In genomic region chr10:68440515-68440914, GRCm38 (mm10) we compare ENCODE assay signal across 1 mouse cellular context.
TF ChIP-seq lines count a peak whose summit lies in the region.

No protein-coding gene starts in this region.

TF ChIP-seq in CH12.LX, 34 proteins besides CTCF, POLR2A, EP300 and RAD21 (continued from another document):
- TF ChIP-seq SMC3 (IDR thresholded peaks at IDR 0.05; ENCODE audit: low read depth, low read length) (no peak), MYC (IDR thresholded peaks at IDR 0.05; ENCODE audit: low read depth, low read length) (0 out of 2 replicates have a peak, but pooled peaks have one; percentile 59), TCF12 (IDR thresholded peaks at IDR 0.05; ENCODE audit: low read depth, low read length) (0 out of 2 replicates have a peak, but pooled peaks have one; percentile 33), ZC3H11A (IDR thresholded peaks at IDR 0.05; ENCODE audit: low read depth, low read length) (no peak), IRF4 (IDR thresholded peaks at IDR 0.05; ENCODE audit: low read depth, low read length) (no peak), MAX (IDR thresholded peaks at IDR 0.05; ENCODE audit: low read length) (no peak)
TF ChIP-seq in CH12.LX: peak in this region for 5.
